Mouse (Mus musculus): ENCODE results near the gene Rnf150. TPM values are rescaled to one million over a fixed set of nuclear protein-coding genes. Genes with fewer than 3 reads are reported as not detected.
A peak's percentile ranks its signal among the peaks of the same experiment; 100 is the strongest.

The Rnf150 gene
- total RNA-seq (2022) = 10 to 100 TPM; 45.4 to 53.8 (median 50.5) TPM

GRCm38 (mm10) chr8:82863041-82863744, at the start of gene Rnf150:
Rnf150 (plus strand) TSS chr8:82863356.
- DNase-seq (ENCODE audit: low spot score in 2 of 2) = peak; percentile 78

GRCm38 (mm10) chr8:82826135-82827046, 36.8 kb upstream of the Rnf150 start:
- no peak for DNase-seq (ENCODE audit: low spot score in 2 of 2)

GRCm38 (mm10) chr8:82840415-82840814, 22.7 kb upstream of the Rnf150 start:
- no peak for DNase-seq (ENCODE audit: low spot score in 2 of 2)

GRCm38 (mm10) chr8:82840963-82841362, 22.2 kb upstream of the Rnf150 start:
- no peak for DNase-seq (ENCODE audit: low spot score in 2 of 2)

GRCm38 (mm10) chr8:82841520-82842142, 21.5 kb upstream of the Rnf150 start:
- DNase-seq (ENCODE audit: low spot score in 2 of 2) = no peak

GRCm38 (mm10) chr8:82843697-82844096, 19.5 kb upstream of the Rnf150 start:
- DNase-seq (ENCODE audit: low spot score in 2 of 2) = no peak

- DNase-seq (ENCODE audit: low spot score in 2 of 2) = no peak
Measured at GRCm38 (mm10) chr8:82844413-82844812, 18.7 kb upstream of the Rnf150 start.

- no peak for DNase-seq (ENCODE audit: low spot score in 2 of 2)
Measured at GRCm38 (mm10) chr8:82846098-82846497, 17.1 kb upstream of the Rnf150 start.

GRCm38 (mm10) chr8:82846730-82847129, 16.4 kb upstream of the Rnf150 start:
- DNase-seq (ENCODE audit: low spot score in 2 of 2) = no peak

- no peak for DNase-seq (ENCODE audit: low spot score in 2 of 2)
Measured at GRCm38 (mm10) chr8:82858541-82859342, 4.4 kb upstream of the Rnf150 start.

- no peak for DNase-seq (ENCODE audit: low spot score in 2 of 2)
Measured at GRCm38 (mm10) chr8:82859343-82859620, 3.9 kb upstream of the Rnf150 start.

- peak; percentile 40 to 53 for DNase-seq (ENCODE audit: low spot score in 2 of 2)
Measured at GRCm38 (mm10) chr8:82863745-82864520, 777 bp downstream of the Rnf150 start.

GRCm38 (mm10) chr8:82864521-82864818, 1.3 kb downstream of the Rnf150 start:
- no peak for DNase-seq (ENCODE audit: low spot score in 2 of 2)

- peak in 1 of 2 experiments; percentile 31 for DNase-seq (ENCODE audit: low spot score in 2 of 2)
Measured at GRCm38 (mm10) chr8:82865239-82865638, 2.1 kb downstream of the Rnf150 start.

- DNase-seq (ENCODE audit: low spot score in 2 of 2) = no peak
Measured at GRCm38 (mm10) chr8:82866251-82866650, 3.1 kb downstream of the Rnf150 start.

GRCm38 (mm10) chr8:82870840-82871490, 7.8 kb downstream of the Rnf150 start:
- DNase-seq (ENCODE audit: low spot score in 2 of 2) = no peak

- DNase-seq (ENCODE audit: low spot score in 2 of 2) = no peak
Measured at GRCm38 (mm10) chr8:82871986-82872385, 8.8 kb downstream of the Rnf150 start.

- no peak for DNase-seq (ENCODE audit: low spot score in 2 of 2)
Measured at GRCm38 (mm10) chr8:82874102-82874501, 10.9 kb downstream of the Rnf150 start.

GRCm38 (mm10) chr8:82875135-82875534, 12.0 kb downstream of the Rnf150 start:
- no peak for DNase-seq (ENCODE audit: low spot score in 2 of 2)

GRCm38 (mm10) chr8:82884480-82884879, 21.3 kb downstream of the Rnf150 start:
- no peak for DNase-seq (ENCODE audit: low spot score in 2 of 2)
